19 mouse cellular contexts compared by ENCODE assay signal in genomic region chr17:14525255-14525654, GRCm38 (mm10).
DNase-seq lines count a peak whose midpoint lies in the region; ATAC-seq and TF ChIP-seq lines count a peak whose summit lies in the region.
"Had no signal": no experiment of that assay in that cellular context is flagged by ENCODE, and none has a peak within 500 bp of the region (broad histone marks: within the 10 kb centered on the region; RNA-seq: fewer than 3 reads in every experiment).

No protein-coding gene starts in this region.

- H3K27me3 ChIP-seq in forebrain, embryonic 15.5 days, result no peaks in the 10 kb centered on the region
- H3K27me3 ChIP-seq in forebrain, embryonic 14.5 days (replicated peaks; ENCODE audit: control insufficient read depth, insufficient read depth, low read length), result no peaks in the 10 kb centered on the region
- peaks cover 5% of the 10 kb centered on the region; the same call in 1 of the 2 replicates for H3K27me3 ChIP-seq in intestine, embryonic 14.5 days (replicated peaks; ENCODE audit: control insufficient read depth, insufficient read depth, low read length)
- H3K27me3 ChIP-seq in intestine, postnatal 0 days (replicated peaks; ENCODE audit: control insufficient read depth, insufficient read depth, low read length), result no peaks in the 10 kb centered on the region
- H3K27me3 ChIP-seq in midbrain, embryonic 11.5 days (ENCODE audit: control insufficient read depth, insufficient read depth, low read length), result no peaks in the 10 kb centered on the region
- H3K27me3 ChIP-seq: forebrain, embryonic 12.5 days had no signal

- no peak for TF ChIP-seq CTCF in intestine, postnatal 0 days (IDR thresholded peaks at IDR 0.05; ENCODE audit: low read depth)

- no peak for DNase-seq in forebrain, embryonic 14.5 days (ENCODE audit: low spot score)
- DNase-seq in intestine, embryonic 14.5 days (ENCODE audit: low spot score), result peak; percentile 49
- peak; percentile 18 for DNase-seq in testis, postnatal 10 days (ENCODE audit: low spot score)
- no peak for DNase-seq in testis, postnatal 14 days (ENCODE audit: low spot score)
- DNase-seq in thymus, postnatal 0 days (ENCODE audit: low spot score), result no peak
- DNase-seq in midbrain, embryonic 11.5 days (ENCODE audit: low spot score, missing footprints), result no peak
- DNase-seq: adrenal gland, postnatal 10 days; cerebellum, adult 11 months; cerebellum, adult 8-10 months; cerebellum, postnatal 14 days; embryo, embryonic 11 days; gastrocnemius, postnatal 10 days; heart, postnatal 4 days had no signal

- H3K27ac ChIP-seq in forebrain, embryonic 15.5 days (replicated peaks), result no peak overlapping the region
- H3K27ac ChIP-seq in forebrain, embryonic 14.5 days (ENCODE audit: low read depth, low read length), result no peak overlapping the region
- peak overlapping the region; percentile 80 for H3K27ac ChIP-seq in intestine, embryonic 14.5 days (ENCODE audit: low read depth)
- H3K27ac ChIP-seq in intestine, postnatal 0 days (ENCODE audit: low read depth, low read length), result no peak overlapping the region
- H3K27ac ChIP-seq in midbrain, embryonic 11.5 days (ENCODE audit: low read depth, low read length), result no peak overlapping the region
- H3K27ac ChIP-seq: embryonic facial prominence, embryonic 12.5 days; forebrain, embryonic 12.5 days; hindbrain, embryonic 12.5 days had no signal

- H3K4me3 ChIP-seq in forebrain, embryonic 15.5 days, result no peak overlapping the region
- H3K4me3 ChIP-seq in forebrain, embryonic 14.5 days (ENCODE audit: low read depth, low read length), result no peak overlapping the region
- H3K4me3 ChIP-seq in intestine, embryonic 14.5 days (ENCODE audit: low read depth, low read length), result no peak overlapping the region
- H3K4me3 ChIP-seq in intestine, postnatal 0 days (ENCODE audit: low read depth, low read length), result no peak overlapping the region
- H3K4me3 ChIP-seq in midbrain, embryonic 11.5 days (ENCODE audit: low read depth, low read length), result no peak overlapping the region
- H3K4me3 ChIP-seq: embryonic facial prominence, embryonic 12.5 days; forebrain, embryonic 12.5 days; heart, embryonic 12.5 days; hindbrain, embryonic 12.5 days had no signal

- no peaks in the 10 kb centered on the region for H3K9me3 ChIP-seq in forebrain, embryonic 15.5 days
- no peaks in the 10 kb centered on the region for H3K9me3 ChIP-seq in forebrain, embryonic 14.5 days (replicated peaks; ENCODE audit: control insufficient read depth, low read length)
- no peaks in the 10 kb centered on the region for H3K9me3 ChIP-seq in intestine, embryonic 14.5 days (ENCODE audit: control insufficient read depth, low read length)
- H3K9me3 ChIP-seq in intestine, postnatal 0 days (ENCODE audit: control insufficient read depth), result no peaks in the 10 kb centered on the region
- no peaks in the 10 kb centered on the region for H3K9me3 ChIP-seq in midbrain, embryonic 11.5 days (ENCODE audit: control insufficient read depth, low read length)
- H3K9me3 ChIP-seq: embryonic facial prominence, embryonic 12.5 days; forebrain, embryonic 12.5 days; heart, embryonic 12.5 days; hindbrain, embryonic 12.5 days had no signal

- 0 out of 2 replicates have a peak overlapping the region, but pooled peaks have one; percentile 7 for H3K9ac ChIP-seq in forebrain, embryonic 15.5 days (replicated peaks)
- H3K9ac ChIP-seq in forebrain, embryonic 14.5 days (ENCODE audit: low read length), result no peak overlapping the region
- H3K9ac ChIP-seq in intestine, embryonic 14.5 days (ENCODE audit: low read length), result no peak overlapping the region
- H3K9ac ChIP-seq in intestine, postnatal 0 days (ENCODE audit: low read depth, low read length), result no peak overlapping the region
- H3K9ac ChIP-seq in midbrain, embryonic 11.5 days (ENCODE audit: low read length), result no peak overlapping the region
- H3K9ac ChIP-seq: embryonic facial prominence, embryonic 12.5 days; forebrain, embryonic 12.5 days; heart, embryonic 12.5 days; hindbrain, embryonic 12.5 days had no signal

- no peak overlapping the region for H3K4me2 ChIP-seq in forebrain, embryonic 15.5 days (replicated peaks)
- H3K4me2 ChIP-seq in forebrain, embryonic 14.5 days (ENCODE audit: low read length), result no peak overlapping the region
- H3K4me2 ChIP-seq in intestine, embryonic 14.5 days (ENCODE audit: low read length), result no peak overlapping the region
- H3K4me2 ChIP-seq in intestine, postnatal 0 days (replicated peaks; ENCODE audit: low read depth), result no peak overlapping the region
- no peak overlapping the region for H3K4me2 ChIP-seq in midbrain, embryonic 11.5 days
- H3K4me2 ChIP-seq: embryonic facial prominence, embryonic 12.5 days; forebrain, embryonic 12.5 days; heart, embryonic 12.5 days; hindbrain, embryonic 12.5 days had no signal

- no peak for ATAC-seq in forebrain, embryonic 15.5 days (replicated peaks)
- no peak for ATAC-seq in forebrain, embryonic 14.5 days
- peak; percentile 23; the same call in 1 of the 2 replicates for ATAC-seq in intestine, embryonic 14.5 days (replicated peaks; ENCODE audit: low FRiP score, low TSS enrichment, low read depth)
- no peak for ATAC-seq in intestine, postnatal 0 days
- ATAC-seq in midbrain, embryonic 11.5 days (ENCODE audit: low FRiP score), result no peak

- no peaks in the 10 kb centered on the region for H3K4me1 ChIP-seq in forebrain, embryonic 15.5 days
- H3K4me1 ChIP-seq in forebrain, embryonic 14.5 days (ENCODE audit: control insufficient read depth, insufficient read depth, low read length), result no peaks in the 10 kb centered on the region
- H3K4me1 ChIP-seq in intestine, embryonic 14.5 days (replicated peaks; ENCODE audit: control insufficient read depth, insufficient read depth, low read length), result peaks cover 13% of the 10 kb centered on the region
- no peaks in the 10 kb centered on the region for H3K4me1 ChIP-seq in intestine, postnatal 0 days (replicated peaks; ENCODE audit: control insufficient read depth, insufficient read depth, low read length)
- H3K4me1 ChIP-seq in midbrain, embryonic 11.5 days (ENCODE audit: control insufficient read depth, insufficient read depth, low read length), result no peaks in the 10 kb centered on the region
- H3K4me1 ChIP-seq: embryonic facial prominence, embryonic 12.5 days; forebrain, embryonic 12.5 days; hindbrain, embryonic 12.5 days had no signal

- whole genome bisulfite sequencing in forebrain, embryonic 15.5 days, result 72% methylated on average over 7 of the region's 7 CpGs
- 73% methylated on average over 7 of the region's 7 CpGs for WGBS in forebrain, embryonic 14.5 days
- WGBS in intestine, embryonic 14.5 days, result 55% methylated on average over 7 of the region's 7 CpGs
- 58% methylated on average over 7 of the region's 7 CpGs for WGBS in intestine, postnatal 0 days
- 84% methylated on average over 7 of the region's 7 CpGs for WGBS in midbrain, embryonic 11.5 days

- no peaks in the 10 kb centered on the region for H3K36me3 ChIP-seq in forebrain, embryonic 15.5 days
- no peaks in the 10 kb centered on the region for H3K36me3 ChIP-seq in forebrain, embryonic 14.5 days (ENCODE audit: control insufficient read depth, insufficient read depth, low read length)
- no peaks in the 10 kb centered on the region for H3K36me3 ChIP-seq in intestine, embryonic 14.5 days (ENCODE audit: control insufficient read depth, insufficient read depth, low read length)
- no peaks in the 10 kb centered on the region for H3K36me3 ChIP-seq in intestine, postnatal 0 days (ENCODE audit: control insufficient read depth, insufficient read depth)
- no peaks in the 10 kb centered on the region for H3K36me3 ChIP-seq in midbrain, embryonic 11.5 days (ENCODE audit: control insufficient read depth, insufficient read depth, low read length)
- H3K36me3 ChIP-seq: embryonic facial prominence, embryonic 12.5 days; forebrain, embryonic 12.5 days; heart, embryonic 12.5 days; hindbrain, embryonic 12.5 days had no signal

Comparison
In these comparisons a context has a peak if more than half of its experiments do, and no peak if none do; other contexts are left out.
1. DNase-seq: peak in intestine, embryonic 14.5 days (single experiment) and testis, postnatal 10 days (single experiment); none in forebrain, embryonic 14.5 days (single experiment), testis, postnatal 14 days (single experiment), thymus, postnatal 0 days (single experiment) and midbrain, embryonic 11.5 days (single experiment).